9 mouse cellular contexts compared by ENCODE assay signal in genomic region chr6:83070311-83071219, GRCm38 (mm10). TPM values are rescaled to one million over a fixed set of nuclear protein-coding genes. Genes with fewer than 3 reads are reported as not detected.
DNase-seq lines count a peak whose midpoint lies in the region; ATAC-seq and TF ChIP-seq lines count a peak whose summit lies in the region.
"Had no signal": no experiment of that assay in that cellular context is flagged by ENCODE, and none has a peak within 500 bp of the region (broad histone marks: within the 10 kb centered on the region; RNA-seq: fewer than 3 reads in every experiment).

No protein-coding gene starts in this region.

- TF ChIP-seq CTCF in lung, adult 2 months (IDR thresholded peaks at IDR 0.05; ENCODE audit: insufficient read depth, low read length): no peak
- no peak for TF ChIP-seq CTCF in midbrain, postnatal 0 days (IDR thresholded peaks at IDR 0.05)

- TF ChIP-seq POLR2A in lung, adult 2 months (IDR thresholded peaks at IDR 0.05; ENCODE audit: borderline replicate concordance, extremely low read depth, low read depth, low read length): no peak

- no peak overlapping the region for H3K27ac ChIP-seq in embryonic facial prominence, embryonic 14.5 days (replicated peaks; ENCODE audit: low read depth, low read length)
- H3K27ac ChIP-seq in intestine, embryonic 14.5 days (ENCODE audit: low read depth): peak overlapping the region; percentile 34; the same call in 1 of the 2 replicates
- H3K27ac ChIP-seq in midbrain, postnatal 0 days (ENCODE audit: low read depth, low read length): no peak overlapping the region

- DNase-seq in adrenal gland, adult (ENCODE audit: inconsistent age in 2 of 2, low spot score in 1 of 2): peak; percentile 56 to 82
- no peak for DNase-seq in adrenal gland, postnatal 4 days (ENCODE audit: low spot score in 2 of 2)
- peak; percentile 47 for DNase-seq in lung, adult 2 months
- DNase-seq in lung, postnatal 36 days: no peak
- no peak for DNase-seq in embryonic facial prominence, embryonic 14.5 days (ENCODE audit: low spot score)
- DNase-seq in intestine, embryonic 14.5 days (ENCODE audit: low spot score): peak; percentile 90
- no peak for DNase-seq in midbrain, postnatal 0 days (ENCODE audit: low spot score)
- no peak for DNase-seq in right cerebral cortex, postnatal 10 days (ENCODE audit: low spot score in 2 of 2)

- peaks cover 96% of the 10 kb centered on the region for H3K27me3 ChIP-seq in embryonic facial prominence, embryonic 14.5 days (replicated peaks; ENCODE audit: control insufficient read depth, insufficient read depth, low read length)
- H3K27me3 ChIP-seq in intestine, embryonic 14.5 days (replicated peaks; ENCODE audit: control insufficient read depth, insufficient read depth, low read length): peaks cover 98% of the 10 kb centered on the region
- peaks cover 83% of the 10 kb centered on the region for H3K27me3 ChIP-seq in midbrain, postnatal 0 days (ENCODE audit: insufficient read depth, low read length)

- no peak for ATAC-seq in embryonic facial prominence, embryonic 14.5 days (ENCODE audit: low read depth)
- ATAC-seq in intestine, embryonic 14.5 days (replicated peaks; ENCODE audit: low FRiP score, low TSS enrichment, low read depth): peak; percentile 53
- no peak for ATAC-seq in midbrain, postnatal 0 days (ENCODE audit: low FRiP score)

- no peaks in the 10 kb centered on the region for H3K36me3 ChIP-seq in embryonic facial prominence, embryonic 14.5 days (ENCODE audit: control insufficient read depth, insufficient read depth, low read length)
- no peaks in the 10 kb centered on the region for H3K36me3 ChIP-seq in intestine, embryonic 14.5 days (ENCODE audit: control insufficient read depth, insufficient read depth, low read length)
- H3K36me3 ChIP-seq in midbrain, postnatal 0 days (ENCODE audit: insufficient read depth, low read length): no peaks in the 10 kb centered on the region

- H3K4me3 ChIP-seq in lung, adult 2 months (replicated peaks; ENCODE audit: extremely low read depth, low read depth, low read length): no peak overlapping the region
- peak overlapping the region; percentile 25 for H3K4me3 ChIP-seq in embryonic facial prominence, embryonic 14.5 days (ENCODE audit: low read depth, low read length)
- peak overlapping the region; percentile 24 for H3K4me3 ChIP-seq in intestine, embryonic 14.5 days (ENCODE audit: low read depth, low read length)
- H3K4me3 ChIP-seq in midbrain, postnatal 0 days (ENCODE audit: low read depth, low read length): 0 out of 2 replicates have a peak overlapping the region, but pooled peaks have one; percentile 1
- H3K4me3 ChIP-seq: myocyte had no signal

- 3% methylated on average over 58 of the region's 58 CpGs for WGBS in lung, adult 2 months
- 2% methylated on average over 37 of the region's 58 CpGs for WGBS in embryonic facial prominence, embryonic 14.5 days
- under 1% methylated on average over 53 of the region's 58 CpGs for WGBS in intestine, embryonic 14.5 days
- under 1% methylated on average over 56 of the region's 58 CpGs for WGBS in midbrain, postnatal 0 days

- H3K9me3 ChIP-seq in embryonic facial prominence, embryonic 14.5 days (ENCODE audit: control insufficient read depth, low read length): no peaks in the 10 kb centered on the region
- H3K9me3 ChIP-seq in intestine, embryonic 14.5 days (ENCODE audit: control insufficient read depth, low read length): no peaks in the 10 kb centered on the region
- no peaks in the 10 kb centered on the region for H3K9me3 ChIP-seq in midbrain, postnatal 0 days (ENCODE audit: low read length)

- H3K4me2 ChIP-seq in embryonic facial prominence, embryonic 14.5 days (ENCODE audit: low read depth, low read length): peak overlapping the region; percentile 42
- no peak overlapping the region for H3K4me2 ChIP-seq in intestine, embryonic 14.5 days (ENCODE audit: low read length)
- H3K4me2 ChIP-seq in midbrain, postnatal 0 days (ENCODE audit: low read depth, low read length, poor library complexity, severe bottlenecking): no peak overlapping the region

- H3K9ac ChIP-seq in embryonic facial prominence, embryonic 14.5 days (ENCODE audit: low read depth, low read length): 0 out of 2 replicates have a peak overlapping the region, but pooled peaks have one; percentile 1
- H3K9ac ChIP-seq in intestine, embryonic 14.5 days (ENCODE audit: low read length): no peak overlapping the region
- H3K9ac ChIP-seq in midbrain, postnatal 0 days (replicated peaks; ENCODE audit: low read length, poor library complexity, severe bottlenecking): no peak overlapping the region

- peaks cover 12% of the 10 kb centered on the region; the same call in 1 of the 2 replicates for H3K4me1 ChIP-seq in lung, adult 2 months (ENCODE audit: control insufficient read depth, insufficient read depth, low read length)
- H3K4me1 ChIP-seq in embryonic facial prominence, embryonic 14.5 days (ENCODE audit: control insufficient read depth, insufficient read depth, low read length): peaks cover 5% of the 10 kb centered on the region
- H3K4me1 ChIP-seq in intestine, embryonic 14.5 days (replicated peaks; ENCODE audit: control insufficient read depth, insufficient read depth, low read length): no peaks in the 10 kb centered on the region; the same call in none of the 2 replicates
- H3K4me1 ChIP-seq in midbrain, postnatal 0 days (ENCODE audit: insufficient read depth, low read length): peaks cover 3% of the 10 kb centered on the region; the same call in 1 of the 2 replicates

RNA-seq across cellular contexts. Expression of gene Tlx2, which starts 0.5 kb away (rescaled TPM):
- total RNA-seq in adrenal gland, postnatal 4 days (2021): 10 to 100 TPM; 24.0 to 30.0 TPM
- polyA plus RNA-seq in lung, adult 2 months (2012; rRNA removed): 0.09 and 0.22 TPM in 2 replicates
- polyA plus RNA-seq in embryonic facial prominence, embryonic 14.5 days (2014; fragmentation: Nextera tagmentation; extraction: Ambion mirVana): 2.9 and 3.4 TPM in 2 replicates
- 36.4 and 43.1 TPM in 2 replicates for polyA plus RNA-seq in intestine, embryonic 14.5 days (2014; fragmentation: Nextera tagmentation; extraction: Ambion mirVana)
- not detected in 2 replicates for total RNA-seq in midbrain, postnatal 0 days (2014; rRNA removed)
- polyA plus RNA-seq in midbrain, postnatal 0 days (2015; fragmentation: Nextera tagmentation; extraction: Ambion mirVana): not detected in 2 replicates

RNA-seq across cellular contexts. Expression of gene Pcgf1, which starts 7.1 kb away (rescaled TPM):
- 10 to 100 TPM; 69.2 to 79.1 TPM for total RNA-seq in adrenal gland, postnatal 4 days (2021)
- polyA plus RNA-seq in lung, adult 2 months (2012; rRNA removed): 11.0 and 18.5 TPM in 2 replicates
- 22.6 and 25.8 TPM in 2 replicates for polyA plus RNA-seq in embryonic facial prominence, embryonic 14.5 days (2014; fragmentation: Nextera tagmentation; extraction: Ambion mirVana)
- 45.5 and 46.9 TPM in 2 replicates for polyA plus RNA-seq in intestine, embryonic 14.5 days (2014; fragmentation: Nextera tagmentation; extraction: Ambion mirVana)
- 11.8 and 20.4 TPM in 2 replicates for total RNA-seq in midbrain, postnatal 0 days (2014; rRNA removed)
- 30.4 and 35.5 TPM in 2 replicates for polyA plus RNA-seq in midbrain, postnatal 0 days (2015; fragmentation: Nextera tagmentation; extraction: Ambion mirVana)

RNA-seq across cellular contexts. Expression of gene Dqx1, which starts 12.9 kb away (rescaled TPM):
- total RNA-seq in adrenal gland, postnatal 4 days (2021): 1 to 10 TPM; 4.1 to 4.4 TPM
- 3.6 and 4.3 TPM in 2 replicates for polyA plus RNA-seq in lung, adult 2 months (2012; rRNA removed)
- 0.65 and 0.67 TPM in 2 replicates for polyA plus RNA-seq in embryonic facial prominence, embryonic 14.5 days (2014; fragmentation: Nextera tagmentation; extraction: Ambion mirVana)
- polyA plus RNA-seq in intestine, embryonic 14.5 days (2014; fragmentation: Nextera tagmentation; extraction: Ambion mirVana): 7.7 and 8.2 TPM in 2 replicates
- total RNA-seq in midbrain, postnatal 0 days (2014; rRNA removed): 0.09 and 0.11 TPM in 2 replicates
- polyA plus RNA-seq in midbrain, postnatal 0 days (2015; fragmentation: Nextera tagmentation; extraction: Ambion mirVana): 0.30 and 0.32 TPM in 2 replicates

RNA-seq across cellular contexts. Expression of gene Htra2, which starts 15.5 kb away (rescaled TPM):
- 10 to 100 TPM; 63.3 to 68.5 TPM for total RNA-seq in adrenal gland, postnatal 4 days (2021)
- polyA plus RNA-seq in lung, adult 2 months (2012; rRNA removed): 47.7 and 49.3 TPM in 2 replicates
- polyA plus RNA-seq in embryonic facial prominence, embryonic 14.5 days (2014; fragmentation: Nextera tagmentation; extraction: Ambion mirVana): 43.0 and 46.3 TPM in 2 replicates
- 42.6 and 45.9 TPM in 2 replicates for polyA plus RNA-seq in intestine, embryonic 14.5 days (2014; fragmentation: Nextera tagmentation; extraction: Ambion mirVana)
- total RNA-seq in midbrain, postnatal 0 days (2014; rRNA removed): 45.4 and 56.5 TPM in 2 replicates
- 87.8 and 93.4 TPM in 2 replicates for polyA plus RNA-seq in midbrain, postnatal 0 days (2015; fragmentation: Nextera tagmentation; extraction: Ambion mirVana)

RNA-seq across cellular contexts. Expression of gene Lbx2, which starts 15.6 kb away (rescaled TPM):
- 10 to 100 TPM; 18.6 to 22.4 TPM for total RNA-seq in adrenal gland, postnatal 4 days (2021)
- polyA plus RNA-seq in lung, adult 2 months (2012; rRNA removed): 4.6 and 9.7 TPM in 2 replicates
- polyA plus RNA-seq in embryonic facial prominence, embryonic 14.5 days (2014; fragmentation: Nextera tagmentation; extraction: Ambion mirVana): 0.71 and 0.87 TPM in 2 replicates
- polyA plus RNA-seq in intestine, embryonic 14.5 days (2014; fragmentation: Nextera tagmentation; extraction: Ambion mirVana): 1.1 and 1.4 TPM in 2 replicates
- total RNA-seq in midbrain, postnatal 0 days (2014; rRNA removed): not detected in 2 replicates
- 0.26 TPM in 1 of 2 replicates, not detected in the other for polyA plus RNA-seq in midbrain, postnatal 0 days (2015; fragmentation: Nextera tagmentation; extraction: Ambion mirVana)

Comparison
In these comparisons a context has a peak if more than half of its experiments do, and no peak if none do; other contexts are left out.
1. DNase-seq: peak in adrenal gland, adult (2 of 2), lung, adult 2 months (single experiment) and intestine, embryonic 14.5 days (single experiment); none in adrenal gland, postnatal 4 days (0 of 2), lung, postnatal 36 days (single experiment), embryonic facial prominence, embryonic 14.5 days (single experiment), midbrain, postnatal 0 days (single experiment) and right cerebral cortex, postnatal 10 days (0 of 2).